Mouse (Mus musculus): ENCODE data around the gene March8.
"Not testable (repeated sequence)": the region's sequence is repeated elsewhere in the genome, so short reads cannot be mapped to it uniquely, and the experiment has no call there.

Gene March8

DNA sequence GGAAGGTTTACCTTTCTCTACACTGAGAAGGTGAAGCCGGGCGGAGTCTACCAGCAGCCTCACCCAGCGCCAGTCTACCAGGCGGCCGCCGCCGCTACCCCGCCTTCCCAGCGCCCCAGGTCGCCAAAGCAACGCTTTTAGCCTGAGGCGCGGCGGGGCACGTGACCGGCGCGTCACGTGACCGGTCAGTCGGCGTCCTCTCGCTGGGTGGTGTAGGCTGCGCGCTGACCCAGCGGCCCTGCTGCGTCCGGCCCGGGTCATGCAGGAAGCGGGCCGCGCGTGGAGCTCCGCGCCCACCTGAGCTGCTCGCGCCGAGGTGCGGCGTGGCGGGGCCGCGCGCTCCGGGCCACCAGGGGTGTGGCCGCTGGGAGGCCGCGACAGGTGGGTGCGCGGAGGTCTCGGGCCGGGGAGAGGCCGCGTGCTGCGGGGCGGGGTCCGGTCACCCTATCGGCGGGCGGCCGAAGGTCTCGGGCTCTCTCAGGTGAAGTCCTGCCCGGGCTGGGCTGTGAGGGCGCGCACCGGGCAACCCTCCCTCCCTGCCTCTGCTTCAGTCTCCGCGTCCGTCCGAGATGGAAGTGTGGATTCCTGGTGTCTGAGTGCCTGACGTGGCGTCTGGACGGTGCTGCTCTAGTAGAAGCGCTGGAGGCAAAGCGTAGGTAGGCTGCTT lies at the start of gene March8:
Gene March8 (plus strand): TSS at position 190 of the 667 bp plus-strand sequence.
- peak; percentile 66 for DNase-seq (ENCODE audit: low read depth)

DNA sequence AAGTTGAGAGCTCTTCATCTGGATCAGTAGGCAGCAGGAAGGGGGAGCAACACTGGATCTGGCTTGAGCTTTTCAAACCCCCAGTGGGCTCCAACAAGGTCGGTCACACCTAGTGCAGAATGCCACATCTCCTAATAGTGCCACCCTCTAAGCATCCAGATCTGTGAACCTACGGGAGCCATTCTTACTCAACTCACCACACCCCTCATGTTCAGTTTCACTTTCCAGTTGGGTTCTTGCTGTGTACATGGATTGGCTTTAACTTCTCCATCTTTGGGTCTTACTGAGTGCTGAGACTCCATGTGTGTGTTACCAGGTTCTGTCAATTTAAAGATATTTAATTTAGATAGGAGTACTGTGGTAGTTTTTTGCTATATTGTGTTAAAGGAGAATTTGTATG lies 26.4 kb upstream of the March8 start:
- DNase-seq (ENCODE audit: low read depth): peak; percentile 5

DNA sequence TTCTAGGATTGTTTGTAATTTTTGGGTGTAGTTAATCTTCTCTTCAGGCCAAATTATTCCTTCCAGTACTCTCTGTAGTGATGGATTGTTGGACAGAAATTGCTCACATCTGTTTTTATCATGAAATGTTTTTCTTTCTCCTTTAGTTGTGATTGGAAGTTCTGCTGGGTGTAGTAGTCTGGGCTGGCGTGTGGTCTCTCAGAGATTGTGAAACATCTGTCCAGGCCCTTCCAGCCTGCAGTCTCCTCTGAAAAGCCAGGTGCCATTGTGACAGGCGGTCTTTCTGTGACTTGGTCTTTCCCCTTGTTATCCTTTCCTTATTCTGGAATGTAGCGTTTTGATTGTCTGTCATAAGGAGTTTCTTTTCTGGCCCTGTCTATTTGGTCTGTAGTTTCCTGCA lies 18.6 kb upstream of the March8 start:
- DNase-seq (ENCODE audit: low read depth): no peak

DNA sequence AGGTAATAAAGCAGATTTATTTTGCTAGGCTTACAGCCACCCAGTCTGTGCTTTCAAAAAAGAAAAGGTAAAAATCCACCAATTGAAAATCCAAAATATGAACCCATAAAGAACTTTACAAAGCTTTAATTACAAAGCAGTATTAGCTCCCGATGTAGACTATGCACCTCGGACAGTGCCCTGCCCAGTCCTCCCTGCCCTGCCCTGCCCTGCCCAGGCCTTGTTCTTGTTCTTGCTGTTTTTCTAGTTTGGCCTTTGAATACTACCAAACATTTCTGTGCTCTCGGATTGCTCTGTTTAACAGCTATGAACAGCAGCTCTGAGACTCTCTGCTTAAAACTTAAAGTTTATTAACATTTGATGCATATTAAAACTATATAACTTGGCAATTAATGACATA lies 11.2 kb upstream of the March8 start:
- DNase-seq (ENCODE audit: low read depth): no peak

DNA sequence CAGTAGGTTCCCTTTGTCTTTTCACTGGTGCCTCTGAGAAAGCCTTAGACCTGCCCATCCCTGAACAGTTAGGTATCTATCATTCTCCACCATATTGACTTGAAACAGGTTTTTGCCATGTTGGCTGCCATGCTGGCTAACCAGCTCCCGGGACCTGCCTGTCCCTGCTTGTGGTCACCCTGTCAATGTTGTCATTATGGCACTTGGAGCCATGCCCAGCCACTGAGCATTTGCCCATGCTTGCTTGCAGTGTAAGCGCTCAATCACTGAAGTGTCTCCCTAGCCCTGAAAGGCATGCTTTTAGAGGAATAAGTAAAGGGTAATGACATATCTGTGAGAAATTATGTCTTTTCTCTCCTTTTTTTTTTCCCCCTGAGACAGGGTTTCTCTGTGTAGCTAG lies 6.4 kb upstream of the March8 start:
- DNase-seq (ENCODE audit: low read depth): no peak

DNA sequence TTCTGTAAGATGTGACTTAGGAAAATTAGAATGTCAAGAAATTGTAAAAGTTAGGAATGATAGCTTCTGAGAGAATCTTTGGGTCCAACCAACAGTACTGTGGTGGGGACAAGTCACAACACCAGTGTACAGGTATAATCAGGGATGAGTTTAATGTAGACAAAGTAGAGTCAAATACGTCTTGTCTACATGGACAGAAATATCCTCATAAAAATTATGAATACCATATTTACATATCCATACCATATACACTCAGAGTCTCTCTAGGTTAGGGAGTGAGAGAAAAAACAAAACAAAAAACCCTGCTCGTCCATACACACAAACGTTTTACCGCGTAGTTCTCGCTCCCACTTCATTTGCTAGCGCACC lies 374 bp upstream of the March8 start:
- DNase-seq (ENCODE audit: low read depth): no peak

DNA sequence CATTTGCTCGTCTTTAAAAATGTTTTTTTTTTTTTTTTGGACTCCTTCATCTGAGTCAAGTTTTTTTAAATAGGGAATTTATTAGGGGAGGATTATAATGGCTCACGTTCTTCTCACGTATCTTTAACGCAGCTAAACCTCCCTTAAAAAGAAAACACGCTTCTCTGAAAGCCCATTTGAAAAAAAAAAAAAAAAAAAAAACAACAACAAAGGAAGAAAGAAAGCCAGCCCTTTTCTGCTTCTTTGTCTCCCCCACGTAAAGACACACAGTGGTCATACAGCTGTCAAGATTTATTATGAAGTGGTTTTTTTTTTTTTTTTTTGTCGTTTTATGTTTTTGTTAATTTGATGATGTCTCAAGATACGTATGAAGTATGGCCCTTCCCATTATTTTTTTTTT lies 696 bp downstream of the March8 start:
- no peak for DNase-seq (ENCODE audit: low read depth)

DNA sequence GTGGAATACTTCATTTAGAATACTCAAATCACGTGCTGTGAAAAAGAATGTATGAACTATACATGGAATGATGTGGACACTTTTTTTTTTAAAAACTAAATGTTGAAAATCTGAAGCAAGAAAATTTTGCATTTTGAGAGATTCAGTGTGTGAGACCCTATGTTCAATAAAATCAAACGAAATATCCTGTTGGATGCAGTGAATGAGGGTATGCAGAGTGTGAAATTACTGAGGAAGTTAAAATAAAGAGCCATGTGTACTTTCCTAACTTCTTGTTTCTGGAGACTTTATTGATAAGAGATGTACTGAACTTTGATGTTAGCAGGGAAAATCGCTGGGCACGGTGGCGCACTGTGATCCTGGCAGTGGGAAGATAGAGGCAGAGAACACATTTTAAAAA lies 1.3 kb downstream of the March8 start:
- DNase-seq (ENCODE audit: low read depth): no peak

DNA sequence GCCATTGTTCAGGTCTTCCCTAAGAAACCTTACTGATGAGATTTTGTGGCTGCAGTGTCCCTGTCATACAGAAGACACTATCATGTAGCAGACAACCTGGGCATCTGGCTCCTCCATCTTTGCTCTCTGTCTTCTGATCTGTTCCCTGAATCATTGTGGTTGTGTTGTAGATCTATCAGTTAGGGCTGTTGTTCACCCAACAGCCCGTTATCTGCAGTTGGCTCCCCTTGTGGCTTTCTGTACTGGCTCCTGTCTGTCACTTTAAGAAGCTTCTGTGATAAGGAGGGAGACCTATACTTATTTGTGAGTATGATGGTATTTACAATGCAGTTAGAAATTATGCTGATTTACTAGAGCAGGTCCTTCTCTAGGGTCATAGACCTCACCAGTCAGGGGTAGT lies 2.7 kb downstream of the March8 start:
- no peak for DNase-seq (ENCODE audit: low read depth)

DNA sequence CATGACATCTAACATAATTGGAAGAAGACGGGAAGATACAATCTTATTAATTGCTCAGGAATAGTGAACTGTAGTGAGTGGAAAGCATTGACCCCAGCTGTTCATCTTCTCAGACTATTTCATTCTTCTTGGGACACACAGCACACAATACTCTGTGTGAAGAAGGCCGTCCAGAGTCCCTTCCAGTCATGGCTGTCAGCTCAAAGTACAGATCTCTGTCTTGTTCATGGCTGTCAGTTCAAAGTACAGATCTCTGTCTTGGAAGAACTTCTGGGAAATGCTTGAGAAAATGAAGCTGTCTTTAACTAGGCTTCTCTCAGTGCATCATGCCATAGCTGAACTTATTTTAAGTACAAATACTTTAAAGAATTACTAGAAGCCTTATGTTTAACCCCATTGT lies 10.1 kb downstream of the March8 start:
- no peak for DNase-seq (ENCODE audit: low read depth)

DNA sequence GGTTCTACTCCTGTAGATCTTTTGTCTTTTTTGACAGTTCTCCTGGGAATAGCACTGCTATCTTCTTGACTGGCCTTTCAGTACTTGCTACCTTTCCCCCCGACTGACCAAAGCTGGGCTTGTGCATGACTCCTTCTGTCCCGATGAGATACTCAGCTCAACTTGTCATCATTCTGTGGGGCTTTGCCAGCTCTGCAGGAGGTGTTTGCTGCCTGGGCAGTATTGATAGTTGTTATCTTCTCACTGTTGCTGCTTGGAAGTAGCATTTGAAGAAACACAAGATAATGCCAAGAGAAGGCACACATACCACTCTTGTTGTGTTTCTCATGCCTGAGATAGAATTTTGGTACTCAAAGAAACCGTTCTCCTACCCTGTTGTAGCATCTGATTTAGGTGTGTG lies 12.2 kb downstream of the March8 start:
- DNase-seq (ENCODE audit: low read depth): no peak

DNA sequence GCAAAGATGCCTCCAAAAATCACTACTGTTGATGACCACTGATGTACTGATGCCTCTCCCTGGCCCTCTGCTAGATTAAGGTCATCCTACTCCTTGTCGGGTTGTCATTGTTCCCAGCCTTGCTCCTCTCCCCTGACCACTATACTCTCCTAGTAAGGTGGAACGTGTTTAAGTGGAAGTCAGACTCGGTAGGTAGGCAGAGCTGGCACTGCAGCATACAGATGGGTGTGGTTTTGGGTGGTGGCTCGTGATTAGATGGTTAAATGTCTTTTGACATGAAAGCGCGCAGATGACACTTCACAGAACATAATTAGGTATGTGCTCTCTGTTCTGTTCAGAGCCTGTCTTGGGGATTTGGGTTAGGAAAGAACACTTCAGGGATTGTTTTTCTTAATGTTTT lies 12.8 kb downstream of the March8 start:
- no peak for DNase-seq (ENCODE audit: low read depth)

DNA sequence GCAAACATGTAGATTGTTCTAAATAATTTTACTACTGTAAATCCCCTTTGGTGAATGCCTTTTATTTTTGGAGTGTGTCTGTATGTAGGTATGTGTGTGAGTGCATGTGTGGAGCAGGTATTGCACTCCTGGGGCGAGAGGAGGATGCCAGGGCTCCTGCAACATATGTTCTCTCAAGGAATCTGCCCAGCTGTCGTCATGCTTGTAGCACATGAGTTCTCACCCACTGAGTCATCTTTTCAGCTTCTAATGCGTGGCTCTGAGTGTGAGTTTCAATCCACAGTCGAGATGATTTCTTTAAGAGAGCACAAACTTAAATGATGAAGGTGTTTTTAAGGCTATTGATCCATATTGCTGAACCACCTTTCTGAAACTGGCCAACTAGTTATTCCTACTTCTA lies 13.7 kb downstream of the March8 start:
- DNase-seq (ENCODE audit: low read depth): no peak

DNA sequence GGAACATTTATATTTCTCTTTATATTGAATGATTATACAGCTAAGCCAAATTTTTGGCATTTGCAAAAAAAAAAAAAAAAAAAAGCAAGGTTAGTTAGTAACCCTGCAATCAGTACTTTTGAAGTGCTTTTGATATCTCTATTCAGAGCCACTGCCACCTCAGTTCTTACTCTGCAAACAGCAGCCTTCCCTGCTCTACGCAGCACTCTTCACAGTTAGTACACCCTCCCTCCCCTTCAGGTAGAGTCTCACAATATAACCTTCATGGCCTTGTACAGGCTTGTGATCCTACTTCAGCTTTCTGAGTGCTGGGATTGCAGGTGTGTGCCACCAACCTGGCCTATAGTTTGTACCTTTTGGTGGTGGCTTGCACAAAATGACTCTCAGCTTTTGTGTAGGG lies 15.6 kb downstream of the March8 start:
- DNase-seq (ENCODE audit: low read depth): no peak

DNA sequence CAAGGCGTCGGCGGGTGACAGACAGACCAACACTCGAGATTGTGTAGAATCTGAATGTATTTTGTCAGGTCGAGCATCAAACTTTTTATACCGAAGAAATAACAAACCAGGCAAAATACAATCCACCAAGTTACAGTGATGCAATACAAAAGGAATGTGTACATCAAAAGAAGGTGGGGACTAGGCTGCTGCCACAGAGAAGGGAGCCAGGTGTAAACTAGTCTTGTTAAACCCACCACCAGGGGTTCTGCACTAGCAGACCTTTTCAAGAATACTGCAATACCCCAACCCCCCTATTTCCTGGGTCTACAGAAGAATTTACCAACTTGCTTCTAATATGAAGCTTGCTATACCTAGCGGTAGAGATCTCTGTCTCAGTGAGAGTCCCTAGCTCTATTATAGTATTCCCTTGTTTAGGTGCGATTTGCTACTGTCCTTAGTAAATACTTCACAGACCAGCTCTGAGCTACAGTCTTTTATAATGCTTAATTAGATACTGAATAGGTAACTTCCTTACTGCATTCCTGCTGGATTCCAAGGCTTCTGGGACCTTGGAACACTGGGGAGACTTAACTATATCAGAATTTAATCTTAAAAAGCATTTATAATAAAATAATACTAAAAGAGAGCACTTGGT lies 18.6 kb downstream of the March8 start:
- not testable (repeated sequence) for DNase-seq (ENCODE audit: low read depth)

DNA sequence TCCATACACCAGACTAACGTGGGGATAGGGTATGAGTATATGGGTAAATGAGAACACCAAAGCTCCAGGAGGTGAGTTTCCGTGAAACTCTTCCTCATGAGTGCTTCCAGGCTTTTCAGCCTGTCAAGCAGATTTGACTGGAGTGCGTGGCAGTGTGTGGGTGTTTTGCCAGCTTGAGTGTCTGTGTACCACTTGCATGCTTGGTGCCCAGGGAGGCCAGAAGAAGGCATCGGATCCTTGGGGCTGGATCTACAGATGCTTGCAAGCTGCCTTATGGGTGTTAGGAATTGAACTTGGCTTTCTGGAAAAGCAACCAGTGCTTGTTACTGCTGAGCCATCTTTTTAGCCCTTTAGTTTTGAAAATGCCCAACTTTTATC lies 19.1 kb downstream of the March8 start:
- no peak for DNase-seq (ENCODE audit: low read depth)

DNA sequence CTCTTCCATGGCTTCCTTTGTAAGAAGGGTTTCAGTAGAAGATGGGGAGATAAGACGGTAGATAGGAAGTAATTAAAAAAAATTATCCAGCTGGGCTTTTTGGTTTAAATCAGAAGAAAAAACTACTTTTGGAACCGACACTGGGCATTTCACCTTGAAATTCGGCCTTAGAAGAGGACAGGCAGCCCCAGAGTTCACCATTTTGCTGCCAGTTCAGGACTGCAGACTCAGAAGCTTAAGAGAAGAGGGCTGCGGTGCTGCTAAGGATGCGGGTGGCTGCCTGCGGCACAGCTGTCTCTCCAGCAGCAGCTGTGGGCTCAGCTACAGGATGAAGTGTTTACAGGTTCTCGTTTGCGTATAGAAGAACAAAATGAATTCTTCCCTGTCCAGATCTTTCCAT lies 20.2 kb downstream of the March8 start:
- DNase-seq (ENCODE audit: low read depth): no peak

DNA sequence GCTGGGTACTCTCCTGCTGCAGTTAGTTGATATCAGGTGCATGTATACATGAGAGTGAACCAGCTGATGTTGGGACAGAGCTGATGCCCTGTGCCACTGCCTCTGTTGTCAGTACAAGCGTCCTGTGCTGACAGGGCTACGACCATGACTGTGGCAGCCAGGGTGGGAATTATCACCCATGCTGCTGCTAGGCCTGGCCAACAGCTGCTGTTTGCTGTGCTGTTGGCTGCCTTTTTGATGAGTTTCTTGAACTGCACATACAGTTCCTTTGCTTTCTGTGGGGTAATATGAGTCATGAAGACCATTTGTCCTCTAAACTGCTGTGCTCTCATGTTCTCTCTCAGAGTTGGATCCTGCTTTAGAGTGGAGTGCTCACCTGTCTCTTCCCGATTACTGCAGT lies 21.4 kb downstream of the March8 start:
- DNase-seq (ENCODE audit: low read depth): no peak

DNA sequence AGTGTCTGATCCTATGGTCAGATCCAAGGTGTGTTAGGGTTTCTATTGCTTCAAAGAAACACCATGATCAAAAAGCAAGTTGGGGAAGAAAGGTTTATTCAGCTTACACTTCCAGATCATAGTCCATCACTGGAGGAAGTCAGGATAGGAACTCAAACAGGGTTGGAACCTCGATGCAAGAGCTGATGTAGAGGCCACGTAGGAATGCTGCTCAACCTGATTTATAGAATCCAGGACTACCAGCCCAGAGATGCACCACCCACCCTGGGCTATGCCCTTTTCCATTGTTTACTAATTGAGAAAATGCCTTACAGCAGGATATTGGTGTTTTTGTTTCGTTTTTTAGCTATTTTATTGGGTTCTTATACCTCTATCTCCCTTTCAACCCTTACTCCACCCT lies 23.6 kb downstream of the March8 start:
- no peak for DNase-seq (ENCODE audit: low read depth)

DNA sequence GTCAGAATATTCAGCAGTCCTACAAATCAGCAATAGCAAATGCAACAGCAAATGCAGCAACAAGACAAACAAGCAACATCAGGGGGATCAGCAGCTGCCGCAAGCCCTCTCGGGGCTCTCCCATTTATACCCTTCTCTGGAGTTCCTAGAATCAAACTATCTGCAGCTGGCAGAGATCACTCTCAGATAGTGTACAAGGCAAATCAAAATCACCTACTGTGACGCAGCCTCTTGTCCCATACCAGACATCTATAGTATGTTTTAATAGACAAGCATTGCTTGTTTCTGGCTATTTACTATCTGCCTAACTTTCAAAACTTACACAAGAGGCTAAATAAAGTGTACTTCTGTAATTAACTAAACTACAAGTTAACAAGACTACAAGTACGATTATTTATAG lies 24.2 kb downstream of the March8 start:
- no peak for DNase-seq (ENCODE audit: low read depth)

DNA sequence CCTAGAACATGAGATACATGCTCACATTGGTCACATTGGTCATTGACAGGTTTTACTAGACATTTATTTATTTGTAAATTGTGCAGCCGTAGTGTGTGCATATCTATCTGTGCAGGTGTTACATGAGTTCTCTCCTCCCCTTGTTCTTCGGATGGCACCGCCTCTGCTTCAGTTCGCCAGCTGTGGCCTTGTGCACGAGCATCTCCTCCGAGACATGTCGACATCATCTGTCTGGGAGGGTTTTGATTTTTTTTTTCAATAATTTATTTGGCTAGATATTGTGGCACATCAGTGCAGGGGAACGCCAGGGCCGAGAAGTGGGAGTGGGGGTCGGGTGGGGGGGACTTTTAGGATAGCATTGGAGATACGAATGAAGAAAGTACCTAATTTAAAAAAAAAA lies 30.1 kb downstream of the March8 start:
- no peak for DNase-seq (ENCODE audit: low read depth)

DNA sequence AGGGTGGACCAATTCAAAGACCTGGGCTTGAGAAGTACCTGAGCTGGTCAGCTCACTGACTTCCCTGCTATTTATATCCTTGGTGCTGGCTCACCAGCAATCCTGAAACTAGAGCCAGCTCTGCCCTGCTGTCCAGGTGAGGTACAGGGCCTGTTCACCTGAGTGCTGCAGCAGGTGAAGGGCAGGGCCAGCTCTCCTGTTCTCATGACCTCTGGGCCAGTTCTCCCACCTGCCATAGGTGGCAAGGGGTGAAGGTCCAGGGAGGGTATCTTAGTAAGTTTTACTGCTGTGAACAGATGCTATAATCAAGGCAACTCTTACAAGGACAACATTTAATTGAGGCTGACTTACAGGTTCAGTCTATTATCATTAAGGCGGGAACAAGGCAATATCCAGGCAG lies 32.0 kb downstream of the March8 start:
- DNase-seq (ENCODE audit: low read depth): no peak

DNA sequence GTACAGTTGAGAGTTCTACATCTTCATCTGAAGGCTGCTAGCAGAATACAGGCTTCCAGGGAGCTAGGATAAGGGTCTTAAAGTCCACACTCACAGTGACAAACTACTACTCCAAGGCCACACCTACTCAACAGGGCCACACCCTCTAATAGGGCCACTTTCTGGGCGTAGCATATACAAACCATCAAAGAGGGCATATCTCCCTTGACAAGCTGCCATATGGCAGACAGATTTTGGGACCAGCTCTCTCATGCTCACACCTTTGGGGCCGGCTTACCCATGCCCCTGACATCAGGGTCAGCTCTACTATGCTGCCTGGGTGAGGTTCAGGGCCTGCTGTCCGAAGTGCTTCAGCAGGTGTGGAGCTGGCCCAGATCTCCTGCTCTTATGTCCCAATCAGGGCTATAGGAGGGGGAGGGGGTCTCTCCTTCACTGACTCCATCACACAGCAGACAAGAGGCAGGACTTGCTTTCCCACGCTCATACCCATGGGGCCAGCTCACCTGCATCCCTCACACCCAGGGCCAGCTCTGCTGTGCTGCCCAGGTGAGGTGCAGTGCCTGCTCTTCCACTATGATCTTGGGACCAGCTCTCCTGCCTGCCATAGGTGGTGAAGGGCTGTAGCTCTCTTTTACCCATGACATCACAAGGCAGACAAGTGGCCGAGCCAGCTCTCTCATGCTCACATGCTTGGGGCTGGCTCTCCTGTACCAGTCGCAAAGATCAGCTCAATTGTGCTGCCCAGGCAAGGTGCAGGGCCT lies 32.6 kb downstream of the March8 start:
- no peak for DNase-seq (ENCODE audit: low read depth)

DNA sequence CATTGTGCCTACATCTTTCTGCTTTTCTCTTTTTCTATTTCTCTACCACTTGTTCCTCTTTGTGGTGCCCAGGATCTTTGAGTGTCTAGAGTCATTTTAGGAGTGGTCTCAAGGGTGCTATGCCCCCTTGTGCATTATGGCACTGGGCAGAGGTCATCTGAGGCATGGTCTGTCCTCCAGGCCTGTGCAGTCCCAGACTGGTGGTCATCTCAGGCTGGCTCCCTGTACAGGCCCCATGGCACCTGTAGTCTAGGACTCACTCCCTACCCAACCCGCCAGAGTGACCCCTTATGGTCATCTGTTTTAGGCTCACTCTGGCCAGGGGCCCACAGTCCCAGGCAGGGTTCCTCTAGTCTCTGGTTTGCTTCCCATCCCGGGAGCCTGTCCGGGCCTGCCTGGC lies 33.7 kb downstream of the March8 start:
- DNase-seq (ENCODE audit: low read depth): no peak
